Mouse (Mus musculus) spleen, adult 2 months (tissue): ENCODE measurements at regions not wholly inside any gene's neighbourhood (a gene's known extent, or its start where the extent isn't known, plus 50 kb on each side); places are given as distances from the start of the nearest gene placed in this dataset.

Experiments used
- CTCF ChIP-seq: fragments of 200-500 bp; IDR thresholded peaks from 2 replicates; pipeline ENCODE4 v1.5.1; 2011; ENCODE audit warnings: mild to moderate bottlenecking, inconsistent platforms; ENCODE audit not compliant: insufficient read depth, insufficient read length, insufficient replicate concordance; ENCODE audit errors: extremely low read depth
- POLR2A ChIP-seq: fragments of 200-500 bp; IDR thresholded peaks from 2 replicates; pipeline ENCODE4 v1.6.1; 2011; ENCODE audit warnings: low read depth, low read length, inconsistent platforms

- TF ChIP-seq CTCF: no peak
- no peak for TF ChIP-seq POLR2A
Measured at GRCm38 (mm10) chr2:172813906-172814305, 126.2 kb downstream of the Bmp7 start.
